Mouse (Mus musculus) liver, embryonic 14.5 days (tissue): ENCODE measurements around the gene Opn1sw. TPM values are rescaled to one million over a fixed set of nuclear protein-coding genes. Genes with fewer than 3 reads are reported as not detected.

Experiments used
- ATAC-seq: fragments of 200-750 bp; cut with Nextera tagmentation; 2 replicates; pipeline ENCODE4 v1.8.0; 2017; ENCODE audit warnings: moderate number of reproducible peaks, mild to moderate bottlenecking, moderate library complexity; ENCODE audit not compliant: insufficient read depth
- DNase-seq, 3 experiments: peaks; one replicate each; pipeline ENCODE4 v3.0.0-alpha.2; 2012 to 2013; ENCODE audit warnings: low read depth in 3 of 3, low spot score in 3 of 3
- H3K27ac ChIP-seq: fragments of 300-500 bp; sonication (generic); 2 replicates; pipeline ENCODE4 v1.5.1; 2014; ENCODE audit warnings: moderate library complexity, mild to moderate bottlenecking, control low read depth, inconsistent platforms
- H3K27me3 ChIP-seq: fragments of 300-500 bp; sonication (generic); 2 replicates; pipeline ENCODE4 v1.6.1; 2014; ENCODE audit warnings: mild to moderate bottlenecking, low read length, moderate library complexity; ENCODE audit not compliant: control insufficient read depth, insufficient read depth
- H3K36me3 ChIP-seq: fragments of 300-500 bp; sonication (generic); replicated peaks from 2 replicates; pipeline ENCODE4 v1.6.1; 2014; ENCODE audit warnings: low read depth; ENCODE audit not compliant: control insufficient read depth, insufficient read depth
- H3K4me1 ChIP-seq, 2 experiments: fragments of 200-500 bp in 1 of 2; fragments of 300-500 bp in 1 of 2; sonication (generic) in 1 of 2; replicated peaks; 2 replicates each; pipeline ENCODE4 v1.6.1; 2012 to 2014; ENCODE audit warnings: antibody characterized with exemption in 1 of 2, inconsistent platforms in 1 of 2, low read length in 1 of 2; ENCODE audit not compliant: control insufficient read depth in 2 of 2, insufficient read depth in 2 of 2
- H3K4me2 ChIP-seq: fragments of 300-500 bp; sonication (generic); 2 replicates; pipeline ENCODE4 v1.6.1; 2014; ENCODE audit warnings: low read depth, mild to moderate bottlenecking, control low read depth, moderate library complexity
- H3K4me3 ChIP-seq, 2 experiments: fragments of 200-500 bp in 1 of 2; fragments of 300-500 bp in 1 of 2; sonication (generic) in 1 of 2; 2 replicates each; pipeline ENCODE4 v1.5.1; 2012 to 2014; ENCODE audit warnings: low read depth in 2 of 2, low read length in 2 of 2, mild to moderate bottlenecking in 2 of 2, control low read depth in 1 of 2, inconsistent platforms in 1 of 2, moderate library complexity in 1 of 2; ENCODE audit not compliant: insufficient read depth in 1 of 2
- H3K9ac ChIP-seq: fragments of 300-500 bp; sonication (generic); replicated peaks from 2 replicates; pipeline ENCODE4 v1.6.1; 2014; ENCODE audit warnings: mild to moderate bottlenecking, control low read depth, moderate library complexity
- H3K9me3 ChIP-seq: fragments of 300-500 bp; sonication (generic); 2 replicates; pipeline ENCODE4 v1.6.1; 2016; ENCODE audit warnings: low read length, mixed read lengths; ENCODE audit not compliant: control insufficient read depth
- CTCF ChIP-seq: IDR thresholded peaks from 2 replicates; pipeline ENCODE4 v1.5.1; 2016; ENCODE audit warnings: antibody characterized with exemption, low read depth, control low read depth
- EP300 ChIP-seq: IDR thresholded peaks from 2 replicates; pipeline ENCODE4 v1.6.1; 2016; ENCODE audit warnings: antibody characterized with exemption, low read depth
- WGBS: fragments of 180-500 bp; shearing (Covaris S2); extraction: QIAGEN DNeasy Blood & Tissue Kit; methylation state at CpG from one replicate; pipeline ENCODE4 v1.1.7; 2014; ENCODE audit not compliant: insufficient replicate concordance; 5-methylcytosine and 5-hydroxymethylcytosine counted together
- polyA plus RNA-seq, 2 experiments: library from polyadenylated mRNA; depleted of rRNA in 1 of 2; stranded (reverse) in 1 of 2; unstranded in 1 of 2; fragments of >200 nt; fragmentation: Nextera tagmentation in 1 of 2; extraction: Ambion mirVana in 1 of 2; gene quantifications; 2 replicates each; pipeline versions ENCODE4 v1.2.1 to v1.2.3; 2012 to 2014

Opn1sw gene
- polyA plus RNA-seq, 2 experiments: 0.06 TPM; not detected in 1

- no peak for TF ChIP-seq EP300
- TF ChIP-seq CTCF: no peak
- no peak for ATAC-seq
- WGBS: 63% methylated on average over 4 of the region's 4 CpGs
These were observed 10.9 kb downstream of the Opn1sw start for GRCm38 (mm10) chr6:29377386-29377785.

GRCm38 (mm10) chr6:29365277-29365676 is 23.0 kb downstream of the Opn1sw start:
- Histone ChIP-seq H3K4me3 (no peak overlapping the region), H3K9ac (no peak overlapping the region), H3K36me3 (peaks cover 7% of the 10 kb centered on the region), H3K27me3 (no peaks in the 10 kb centered on the region), H3K4me1 (no peaks in the 10 kb centered on the region), H3K27ac (no peak overlapping the region), H3K9me3 (no peaks in the 10 kb centered on the region), H3K4me2 (no peak overlapping the region)
- TF ChIP-seq EP300 (no peak), CTCF (no peak)
- WGBS: 81% methylated on average over 1 of the region's 1 CpGs
- no peak for DNase-seq
- ATAC-seq: no peak

More at GRCm38 (mm10) chr6:29377386-29377785, 10.9 kb downstream of the Opn1sw start:
- H3K4me2 ChIP-seq: no peak overlapping the region
- H3K36me3 ChIP-seq: peaks cover 29% of the 10 kb centered on the region
- no peaks in the 10 kb centered on the region for H3K27me3 ChIP-seq
- no peak for DNase-seq
- no peak overlapping the region for H3K27ac ChIP-seq
- H3K4me1 ChIP-seq: no peaks in the 10 kb centered on the region; a peak in 1 of 4 replicates
- H3K9me3 ChIP-seq: no peaks in the 10 kb centered on the region
- H3K9ac ChIP-seq: no peak overlapping the region
- no peak overlapping the region for H3K4me3 ChIP-seq

GRCm38 (mm10) chr6:29363129-29363515 is 25.1 kb downstream of the Opn1sw start:
- TF ChIP-seq CTCF (no peak), EP300 (no peak)
- H3K4me1 ChIP-seq: no peaks in the 10 kb centered on the region
- H3K9me3 ChIP-seq: no peaks in the 10 kb centered on the region
- no peak overlapping the region for H3K4me2 ChIP-seq
- H3K27me3 ChIP-seq: no peaks in the 10 kb centered on the region
- 71% methylated on average over 3 of the region's 3 CpGs for WGBS
- no peak overlapping the region for H3K4me3 ChIP-seq
- ATAC-seq: no peak
- DNase-seq: no peak
- H3K27ac ChIP-seq: no peak overlapping the region
- peaks cover 7% of the 10 kb centered on the region for H3K36me3 ChIP-seq
- H3K9ac ChIP-seq: no peak overlapping the region

- Histone ChIP-seq H3K36me3 (peaks cover 8% of the 10 kb centered on the region), H3K9ac (no peak overlapping the region), H3K27me3 (no peaks in the 10 kb centered on the region), H3K9me3 (no peaks in the 10 kb centered on the region), H3K4me3 (no peak overlapping the region), H3K27ac (no peak overlapping the region), H3K4me1 (0 out of 4 replicates have a peak, but pooled peaks cover 0 to under 1% of the 10 kb centered on the region in 2 experiments), H3K4me2 (no peak overlapping the region)
- DNase-seq: no peak
- ATAC-seq: no peak
- no peak for TF ChIP-seq CTCF
- WGBS: 73% methylated on average over 7 of the region's 7 CpGs
These were observed 25.8 kb downstream of the Opn1sw start for GRCm38 (mm10) chr6:29362246-29363128.

- H3K27me3 ChIP-seq: no peaks in the 10 kb centered on the region
- no peak overlapping the region for H3K27ac ChIP-seq
- H3K9ac ChIP-seq: no peak overlapping the region
- no peak overlapping the region for H3K4me3 ChIP-seq
- no peak for DNase-seq
- no peak for TF ChIP-seq CTCF
- no peak for TF ChIP-seq EP300
- WGBS: 73% methylated on average over 6 of the region's 6 CpGs
- peaks cover 11% of the 10 kb centered on the region for H3K36me3 ChIP-seq
- no peaks in the 10 kb centered on the region for H3K9me3 ChIP-seq
- ATAC-seq: no peak
- peaks cover 3 to 4% of the 10 kb centered on the region in 2 experiments; a peak in 1 of 4 replicates for H3K4me1 ChIP-seq
- no peak overlapping the region for H3K4me2 ChIP-seq
These were observed 28.1 kb downstream of the Opn1sw start for GRCm38 (mm10) chr6:29360211-29360610.
